Mouse (Mus musculus): ENCODE measurements around the gene 4833439L19Rik. TPM values are rescaled to one million over a fixed set of nuclear protein-coding genes. Genes with fewer than 3 reads are reported as not detected.

The 4833439L19Rik gene
- total RNA-seq, 1 experiment = 52.8 TPM

DNA sequence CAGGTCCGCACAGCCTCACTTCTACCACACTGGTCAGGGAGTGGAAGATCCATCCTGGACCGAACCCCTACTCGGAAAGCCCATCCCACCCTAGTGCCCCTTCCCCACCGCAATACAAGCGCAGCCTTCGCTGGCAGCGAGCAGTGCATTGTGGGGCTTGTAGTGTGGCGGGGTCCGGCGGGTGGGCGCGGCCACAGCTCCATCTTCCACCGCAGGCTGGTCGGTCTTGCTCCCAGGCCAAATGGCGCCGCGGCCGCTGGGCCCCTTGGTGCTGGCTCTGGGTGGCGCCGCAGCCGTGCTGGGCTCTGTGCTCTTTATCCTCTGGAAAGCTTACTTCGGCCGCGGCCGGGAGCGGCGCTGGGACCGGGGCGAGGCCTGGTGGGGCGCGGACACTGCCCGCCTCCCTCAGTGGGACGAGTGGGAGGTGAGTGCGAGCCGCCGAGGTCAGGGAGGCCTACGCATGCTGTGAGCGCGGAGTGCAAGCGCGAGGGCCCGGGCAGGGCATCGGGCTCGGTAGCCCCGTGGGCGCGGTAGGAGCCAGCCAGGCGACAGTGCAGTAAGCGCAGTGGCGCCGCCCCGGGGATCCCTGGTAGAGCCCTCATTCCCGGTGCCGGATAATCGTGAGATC is 9.7 kb upstream of the 4833439L19Rik start, which contains the start of gene Arl10:
Gene Arl10 (plus strand): TSS at position 162 of the 628 bp plus-strand sequence.
- no peak within 1 kb of the TSS for H3K27ac ChIP-seq (ENCODE audit: insufficient read depth, low read depth, low read length, poor library complexity, severe bottlenecking)
- TF ChIP-seq CHD2 (IDR thresholded peaks at IDR 0.05; ENCODE audit: low read depth, low read length) (no peak), ZC3H11A (IDR thresholded peaks at IDR 0.05; ENCODE audit: borderline replicate concordance, low read depth, low read length) (no peak), MAFK (IDR thresholded peaks at IDR 0.05; ENCODE audit: insufficient read depth, low read depth, low read length) (no peak), HCFC1 (IDR thresholded peaks at IDR 0.05; ENCODE audit: borderline replicate concordance, insufficient read depth, low read length) (peak; percentile 89), ZNF384 (IDR thresholded peaks at IDR 0.05; ENCODE audit: low read depth, low read length) (no peak)
- peaks cover 3% of the 10 kb centered on the region; the same call in 1 of the 2 replicates for H3K36me3 ChIP-seq (ENCODE audit: control insufficient read depth, insufficient read depth, low read length, poor library complexity, severe bottlenecking)
- DNase-seq (ENCODE audit: low read depth, low spot score) = no peak
- H3K4me1 ChIP-seq (ENCODE audit: control insufficient read depth in 2 of 2, insufficient read depth in 2 of 2, low read length in 2 of 2, poor library complexity in 1 of 2) = peaks cover 2 to 9% of the 10 kb centered on the region in 2 experiments; a peak in 1 of 4 replicates
- in situ Hi-C loops (cut with MboI; ENCODE audit: low sequenced_read_pairs in 2 of 2, unreplicated experiment in 2 of 2) = no loop called here
- H3K9me3 ChIP-seq (ENCODE audit: control insufficient read depth, insufficient read depth, low read depth, low read length) = no peaks in the 10 kb centered on the region
- H3K9ac ChIP-seq (ENCODE audit: insufficient read depth, low read depth, low read length, poor library complexity, severe bottlenecking) = peak within 1 kb of the TSS; percentile 93
- peak within 1 kb of the TSS; percentile 89 to 92 for H3K4me3 ChIP-seq (ENCODE audit: insufficient read depth in 1 of 2, low read depth in 1 of 2, low read length in 2 of 2, poor library complexity in 1 of 2, severe bottlenecking in 1 of 2)

GRCm38 (mm10) chr13:54572621-54573020 is 7.4 kb upstream of the 4833439L19Rik start:
- Histone ChIP-seq H3K4me3 (ENCODE audit: insufficient read depth in 1 of 2, low read depth in 1 of 2, low read length in 2 of 2, poor library complexity in 1 of 2, severe bottlenecking in 1 of 2) (no peak overlapping the region), H3K9ac (ENCODE audit: insufficient read depth, low read depth, low read length, poor library complexity, severe bottlenecking) (no peak overlapping the region), H3K36me3 (ENCODE audit: control insufficient read depth, insufficient read depth, low read length, poor library complexity, severe bottlenecking) (no peaks in the 10 kb centered on the region), H3K4me1 (ENCODE audit: control insufficient read depth in 2 of 2, insufficient read depth in 2 of 2, low read length in 2 of 2, poor library complexity in 1 of 2) (peaks cover 7 to 10% of the 10 kb centered on the region in 2 experiments; a peak in 3 of 4 replicates), H3K27ac (ENCODE audit: insufficient read depth, low read depth, low read length, poor library complexity, severe bottlenecking) (no peak overlapping the region), H3K9me3 (ENCODE audit: control insufficient read depth, insufficient read depth, low read depth, low read length) (no peaks in the 10 kb centered on the region)
- no peak for DNase-seq (ENCODE audit: low read depth, low spot score)
- TF ChIP-seq MAFK (IDR thresholded peaks at IDR 0.05; ENCODE audit: insufficient read depth, low read depth, low read length) = no peak
- in situ Hi-C loops (cut with MboI; ENCODE audit: low sequenced_read_pairs in 2 of 2, unreplicated experiment in 2 of 2) = no loop called here

DNA sequence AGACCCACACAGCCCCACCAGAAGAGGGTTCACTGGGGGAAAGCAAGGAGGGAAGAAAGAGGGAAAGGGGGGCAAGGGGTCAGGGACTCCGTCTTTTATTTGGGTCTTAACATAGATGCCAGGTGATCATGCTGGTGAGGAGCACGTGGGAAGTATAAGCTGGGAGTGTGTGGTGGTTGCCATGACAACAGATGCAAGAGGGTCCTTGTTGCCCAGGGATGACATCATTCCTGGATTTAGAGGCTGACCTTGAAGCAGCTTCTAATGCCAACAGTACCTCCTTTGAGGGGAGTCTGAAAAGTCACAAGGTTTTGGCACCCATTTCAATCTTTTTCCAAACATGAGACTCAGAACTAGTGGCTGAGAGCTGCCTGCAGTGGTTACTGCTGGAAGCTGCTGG is 6.4 kb upstream of the 4833439L19Rik start:
- no peaks in the 10 kb centered on the region for H3K36me3 ChIP-seq (ENCODE audit: control insufficient read depth, insufficient read depth, low read length, poor library complexity, severe bottlenecking)
- peaks cover 7 to 13% of the 10 kb centered on the region in 2 experiments; a peak in 3 of 4 replicates for H3K4me1 ChIP-seq (ENCODE audit: control insufficient read depth in 2 of 2, insufficient read depth in 2 of 2, low read length in 2 of 2, poor library complexity in 1 of 2)
- no peak overlapping the region for H3K4me3 ChIP-seq (ENCODE audit: insufficient read depth in 1 of 2, low read depth in 1 of 2, low read length in 2 of 2, poor library complexity in 1 of 2, severe bottlenecking in 1 of 2)
- H3K9me3 ChIP-seq (ENCODE audit: control insufficient read depth, insufficient read depth, low read depth, low read length) = no peaks in the 10 kb centered on the region
- TF ChIP-seq CHD2 (IDR thresholded peaks at IDR 0.05; ENCODE audit: low read depth, low read length) (no peak), ZNF384 (IDR thresholded peaks at IDR 0.05; ENCODE audit: low read depth, low read length) (no peak), MAFK (IDR thresholded peaks at IDR 0.05; ENCODE audit: insufficient read depth, low read depth, low read length) (no peak), ZC3H11A (IDR thresholded peaks at IDR 0.05; ENCODE audit: borderline replicate concordance, low read depth, low read length) (no peak), HCFC1 (IDR thresholded peaks at IDR 0.05; ENCODE audit: borderline replicate concordance, insufficient read depth, low read length) (no peak)
- no peak overlapping the region for H3K9ac ChIP-seq (ENCODE audit: insufficient read depth, low read depth, low read length, poor library complexity, severe bottlenecking)
- no peak overlapping the region for H3K27ac ChIP-seq (ENCODE audit: insufficient read depth, low read depth, low read length, poor library complexity, severe bottlenecking)
- no peak for DNase-seq (ENCODE audit: low read depth, low spot score)
- in situ Hi-C loops (cut with MboI; ENCODE audit: low sequenced_read_pairs in 2 of 2, unreplicated experiment in 2 of 2) = no loop called here

DNA sequence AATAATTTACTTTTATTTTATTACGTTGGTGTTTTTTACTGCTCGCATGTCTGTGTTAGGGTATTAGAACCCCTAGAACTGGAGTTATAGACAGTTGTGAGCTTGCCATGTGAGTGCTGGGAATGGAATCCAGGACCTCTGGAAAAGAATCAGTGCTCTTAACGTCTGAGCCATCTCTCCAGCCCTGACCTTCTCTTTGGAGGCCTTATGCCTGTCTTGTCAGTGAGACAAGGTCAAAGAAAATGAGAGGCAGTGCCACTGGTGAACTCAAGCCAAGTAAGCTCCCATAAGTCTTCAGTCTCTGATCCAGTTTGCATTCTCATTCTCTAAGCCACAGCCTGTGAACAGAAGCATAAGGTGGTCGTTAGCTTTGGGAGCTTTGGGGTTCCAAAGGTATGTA is 5.5 kb upstream of the 4833439L19Rik start:
- Histone ChIP-seq H3K9me3 (ENCODE audit: control insufficient read depth, insufficient read depth, low read depth, low read length) (no peaks in the 10 kb centered on the region), H3K4me1 (ENCODE audit: control insufficient read depth in 2 of 2, insufficient read depth in 2 of 2, low read length in 2 of 2, poor library complexity in 1 of 2) (peaks cover 10 to 19% of the 10 kb centered on the region in 2 experiments; a peak in 3 of 4 replicates), H3K36me3 (ENCODE audit: control insufficient read depth, insufficient read depth, low read length, poor library complexity, severe bottlenecking) (no peaks in the 10 kb centered on the region), H3K9ac (ENCODE audit: insufficient read depth, low read depth, low read length, poor library complexity, severe bottlenecking) (no peak overlapping the region), H3K27ac (ENCODE audit: insufficient read depth, low read depth, low read length, poor library complexity, severe bottlenecking) (no peak overlapping the region), H3K4me3 (ENCODE audit: insufficient read depth in 1 of 2, low read depth in 1 of 2, low read length in 2 of 2, poor library complexity in 1 of 2, severe bottlenecking in 1 of 2) (no peak overlapping the region)
- in situ Hi-C loops (cut with MboI; ENCODE audit: low sequenced_read_pairs in 2 of 2, unreplicated experiment in 2 of 2) = no loop called here
- DNase-seq (ENCODE audit: low read depth, low spot score) = no peak
- TF ChIP-seq MAFK (IDR thresholded peaks at IDR 0.05; ENCODE audit: insufficient read depth, low read depth, low read length) (no peak), CHD2 (IDR thresholded peaks at IDR 0.05; ENCODE audit: low read depth, low read length) (no peak), ZNF384 (IDR thresholded peaks at IDR 0.05; ENCODE audit: low read depth, low read length) (no peak), HCFC1 (IDR thresholded peaks at IDR 0.05; ENCODE audit: borderline replicate concordance, insufficient read depth, low read length) (no peak), ZC3H11A (IDR thresholded peaks at IDR 0.05; ENCODE audit: borderline replicate concordance, low read depth, low read length) (no peak)
